Mouse (Mus musculus) telencephalon, adult 2 months (tissue): ENCODE results near the gene Ifitm7.
"Not testable (repeated sequence)": the region's sequence is repeated elsewhere in the genome, so short reads cannot be mapped to it uniquely, and the experiment has no call there.

ENCODE experiments used
- DNase-seq: peaks from one replicate; pipeline ENCODE4 v3.0.0-alpha.2; 2011; ENCODE audit warnings: low read depth, low spot score

Gene Ifitm7

GRCm38 (mm10) chr16:13986574-13987478 is at the start of gene Ifitm7, which contains the start of gene 2900011O08Rik:
Gene Ifitm7, minus strand, starts transcription at chr16:13986888.
Gene 2900011O08Rik, plus strand, starts transcription at chr16:13986604.
- peak; percentile 70 for DNase-seq

DNA sequence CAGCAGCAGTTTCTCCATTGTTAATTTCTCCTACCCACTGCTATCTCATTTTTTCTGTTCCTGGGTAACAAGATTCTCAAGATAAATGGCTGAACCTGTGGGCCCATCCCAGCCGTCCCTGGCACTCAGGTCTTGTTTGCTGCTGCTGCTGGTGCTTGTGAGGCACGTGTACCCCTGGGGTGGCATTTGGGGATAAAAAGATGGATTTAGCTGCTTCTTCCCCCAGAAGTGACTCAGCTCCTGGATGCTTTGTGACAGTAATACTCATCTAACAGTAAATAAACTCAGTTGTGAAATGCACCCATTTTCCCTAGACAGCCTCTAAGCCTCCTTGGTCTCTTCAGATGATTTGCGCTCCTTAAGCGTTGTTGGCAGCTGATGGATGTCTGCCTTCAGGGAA is 46.4 kb upstream of the Ifitm7 start:
- DNase-seq: no peak

GRCm38 (mm10) chr16:14030650-14031049 is 44.0 kb upstream of the Ifitm7 start:
- no peak for DNase-seq

- DNase-seq: peak; percentile 55
Measured at GRCm38 (mm10) chr16:14029851-14030250, 43.2 kb upstream of the Ifitm7 start.

GRCm38 (mm10) chr16:14029072-14029471 is 42.4 kb upstream of the Ifitm7 start:
- DNase-seq: peak; percentile 47

DNA sequence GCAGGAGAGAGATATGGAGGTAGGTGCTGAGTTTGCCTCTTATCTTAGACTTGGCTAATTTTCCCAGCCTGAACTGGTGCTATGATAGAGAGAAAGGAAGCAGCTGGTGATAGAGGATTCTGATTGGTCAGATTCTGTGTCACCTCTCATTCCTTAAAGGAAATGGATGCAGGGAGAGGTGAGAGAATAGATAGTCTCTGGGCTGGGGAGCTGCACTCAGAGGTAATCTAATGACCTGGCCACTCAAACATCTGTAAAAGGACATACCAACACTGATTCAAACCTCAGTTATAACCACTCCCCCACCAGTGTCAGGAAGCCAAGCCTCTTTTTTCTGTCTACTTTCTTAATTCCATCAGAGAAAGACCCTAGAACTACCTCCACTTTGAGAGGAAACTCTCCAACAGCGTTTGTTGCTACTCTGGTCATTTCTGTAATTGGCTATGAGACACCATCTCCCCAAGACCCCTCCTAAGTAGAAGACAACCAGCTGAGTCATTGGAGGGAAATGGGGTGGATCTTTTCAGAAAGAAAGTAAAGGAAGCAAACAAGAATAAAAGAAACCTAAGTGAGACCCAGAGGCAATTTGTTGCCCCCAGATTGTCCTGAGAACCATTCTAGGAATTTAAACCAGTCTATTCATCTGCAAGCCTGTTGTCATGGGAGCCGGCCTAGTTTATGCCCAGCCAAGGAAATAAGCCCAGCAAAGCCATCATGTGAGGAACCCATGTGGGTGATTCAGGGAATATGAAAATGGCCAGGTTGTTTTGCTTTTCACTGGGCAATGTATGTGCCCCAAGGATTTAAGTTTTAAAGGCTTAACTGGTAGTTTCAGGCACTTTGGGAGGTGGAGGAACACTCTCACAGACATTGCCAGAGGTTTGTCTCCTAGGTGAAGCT is 38.7 kb upstream of the Ifitm7 start:
- no peak for DNase-seq

GRCm38 (mm10) chr16:14021166-14021822 is 34.6 kb upstream of the Ifitm7 start:
- DNase-seq: no peak

GRCm38 (mm10) chr16:14017306-14017705 is 30.6 kb upstream of the Ifitm7 start:
- no peak for DNase-seq

- DNase-seq: no peak
Measured at GRCm38 (mm10) chr16:14009966-14010365, 23.3 kb upstream of the Ifitm7 start.

DNA sequence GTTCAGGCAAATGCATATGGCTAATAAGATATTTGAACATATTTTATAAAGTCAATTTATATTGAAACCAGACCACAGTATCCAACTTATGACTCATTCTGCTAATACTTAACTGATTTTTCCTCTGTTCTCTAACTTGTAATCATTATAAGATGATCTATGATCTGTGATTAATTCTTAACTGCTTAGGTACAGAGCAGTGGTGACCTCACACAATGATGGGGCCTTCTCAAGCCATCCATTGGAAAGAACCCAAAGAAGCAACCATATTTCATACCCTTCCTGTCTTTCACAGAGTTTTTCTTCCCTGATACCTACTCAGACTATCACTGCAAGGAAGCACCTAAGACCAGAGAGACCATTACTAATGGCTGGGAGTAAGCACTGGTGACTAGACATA is 22.0 kb upstream of the Ifitm7 start:
- no peak for DNase-seq

GRCm38 (mm10) chr16:14008081-14008480 is 21.4 kb upstream of the Ifitm7 start:
- no peak for DNase-seq

DNA sequence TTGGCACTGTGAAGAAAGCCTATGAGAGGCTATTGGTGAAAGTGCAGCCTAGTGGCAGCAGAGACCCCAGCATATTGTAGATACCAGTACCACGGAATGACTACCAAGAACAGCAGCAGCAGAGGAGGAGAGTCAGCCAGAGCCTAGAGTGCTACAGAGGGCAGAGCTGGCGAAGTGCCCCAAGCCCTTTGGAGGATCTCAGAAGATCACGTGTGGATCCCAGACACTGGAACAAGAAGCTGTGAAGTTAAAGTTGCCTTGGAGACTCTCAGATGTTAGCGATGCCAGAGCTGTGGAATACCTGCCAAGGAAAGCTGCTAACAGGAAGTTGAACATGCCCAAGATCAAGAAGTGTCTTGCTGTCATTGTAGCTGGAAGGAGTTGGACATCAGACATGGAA is 18.6 kb upstream of the Ifitm7 start:
- DNase-seq: no peak

GRCm38 (mm10) chr16:14004726-14005125 is 18.0 kb upstream of the Ifitm7 start:
- DNase-seq: no peak

DNA sequence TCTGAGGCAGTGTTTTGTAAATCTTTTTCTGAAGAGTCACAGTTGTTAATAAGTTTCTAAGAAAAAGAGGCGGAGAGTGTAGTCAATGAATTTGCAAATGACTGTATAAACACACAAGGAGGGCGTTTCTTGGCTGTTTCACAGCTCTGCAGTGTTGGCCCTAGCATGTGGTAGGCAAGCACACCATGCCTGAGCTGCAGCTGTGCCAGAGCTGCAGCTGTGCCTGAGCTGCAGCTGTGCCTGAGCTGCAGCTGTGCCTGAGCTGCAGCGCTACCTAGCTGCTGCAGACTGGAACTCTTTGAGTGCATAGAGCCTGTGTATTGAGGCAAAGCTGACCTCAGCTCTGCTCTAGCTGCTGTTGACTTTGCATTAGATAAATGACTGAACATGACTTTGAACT is 17.5 kb upstream of the Ifitm7 start:
- no peak for DNase-seq

DNA sequence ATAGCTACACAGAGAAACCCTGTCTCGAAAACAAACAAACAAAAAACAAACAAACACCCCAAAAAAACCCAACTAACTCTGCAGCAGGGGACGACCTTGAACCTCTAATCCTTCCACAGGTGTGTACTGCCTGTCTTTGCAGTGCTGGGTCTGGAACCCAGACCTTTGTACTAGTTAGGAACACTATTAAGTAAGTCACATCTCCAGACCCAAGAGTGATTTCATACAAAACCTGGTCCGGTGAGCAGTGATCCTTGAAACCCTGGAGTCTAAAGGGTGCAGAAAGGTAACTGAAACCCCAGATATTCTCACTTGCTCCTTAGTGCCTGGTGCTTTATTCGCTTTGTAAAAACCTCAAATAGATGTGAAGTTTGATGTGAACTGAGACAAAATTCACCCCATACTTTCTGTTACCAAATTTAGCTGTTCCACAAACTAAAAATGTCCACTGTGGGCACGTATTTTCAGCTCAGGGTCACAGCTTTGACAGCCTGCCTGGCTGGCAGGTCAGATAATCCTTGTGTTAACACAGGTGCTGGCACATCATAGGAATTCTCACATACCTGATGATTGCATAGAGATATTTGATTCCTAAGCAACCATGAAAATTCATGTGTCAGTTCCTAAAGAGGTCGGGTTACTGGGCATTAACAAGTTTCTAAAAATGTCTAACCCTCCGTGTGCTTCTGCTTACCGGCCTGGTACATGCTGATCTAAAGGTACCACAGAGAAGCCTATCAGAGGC is 16.9 kb upstream of the Ifitm7 start:
- no peak for DNase-seq

DNA sequence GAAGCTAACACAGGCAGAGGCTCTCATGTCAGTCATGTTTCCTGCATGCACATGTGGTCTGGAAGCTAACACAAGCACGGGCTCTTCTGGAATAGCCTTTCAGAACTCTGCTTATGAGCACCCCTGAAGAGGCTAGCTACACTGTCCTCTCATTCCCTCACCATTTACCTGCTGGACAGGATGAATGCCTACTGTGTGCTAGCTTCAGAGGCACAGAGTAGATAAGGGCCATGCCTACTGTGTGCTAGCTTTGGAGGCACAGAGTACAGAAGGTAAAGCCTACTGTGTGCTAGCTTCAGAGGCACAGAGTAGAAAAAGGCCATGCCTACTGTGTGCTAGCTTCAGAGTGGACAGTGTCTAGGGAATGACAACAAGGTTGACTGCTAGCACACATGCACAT is 7.8 kb upstream of the Ifitm7 start:
- no peak for DNase-seq

DNA sequence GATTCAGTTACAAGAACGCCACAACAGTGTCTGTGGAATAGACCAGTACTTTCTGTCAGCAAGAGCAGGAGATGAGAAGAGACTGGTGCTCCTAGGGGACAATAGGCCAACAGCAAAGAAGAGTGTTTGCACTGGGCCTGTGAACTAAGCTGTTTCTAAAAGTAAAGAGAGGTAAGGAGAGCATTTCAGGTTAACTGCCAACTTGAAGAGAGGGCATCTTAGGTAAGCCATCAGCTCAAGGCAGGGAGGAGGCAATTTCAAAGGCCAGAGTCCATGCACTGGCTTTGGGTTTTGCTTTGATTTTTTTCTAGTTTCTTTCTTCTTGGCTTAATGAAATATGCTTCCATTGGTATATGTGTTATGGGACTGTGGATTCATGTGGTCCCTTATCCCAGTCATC is 7.4 kb upstream of the Ifitm7 start:
- no peak for DNase-seq

- DNase-seq: no peak
Measured at GRCm38 (mm10) chr16:13992518-13993248, 6.0 kb upstream of the Ifitm7 start.

DNA sequence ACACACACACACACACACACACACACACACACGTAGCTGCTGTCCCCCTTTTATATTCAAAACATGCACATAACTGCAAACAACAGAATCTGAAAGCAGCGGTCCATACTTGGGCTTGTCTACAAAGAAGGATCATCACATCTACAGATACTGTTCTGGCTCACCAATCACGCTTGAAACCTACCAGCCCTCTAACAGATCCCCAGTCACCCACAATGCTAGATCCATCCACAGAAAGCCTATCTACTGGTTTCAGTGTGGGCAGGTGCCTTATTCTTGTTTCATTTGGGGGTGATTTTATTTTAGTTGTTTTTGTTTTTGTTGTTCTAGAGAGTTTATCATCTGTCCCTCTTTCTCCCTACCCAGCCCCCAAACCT is 503 bp downstream of the Ifitm7 start:
- DNase-seq: no peak

DNA sequence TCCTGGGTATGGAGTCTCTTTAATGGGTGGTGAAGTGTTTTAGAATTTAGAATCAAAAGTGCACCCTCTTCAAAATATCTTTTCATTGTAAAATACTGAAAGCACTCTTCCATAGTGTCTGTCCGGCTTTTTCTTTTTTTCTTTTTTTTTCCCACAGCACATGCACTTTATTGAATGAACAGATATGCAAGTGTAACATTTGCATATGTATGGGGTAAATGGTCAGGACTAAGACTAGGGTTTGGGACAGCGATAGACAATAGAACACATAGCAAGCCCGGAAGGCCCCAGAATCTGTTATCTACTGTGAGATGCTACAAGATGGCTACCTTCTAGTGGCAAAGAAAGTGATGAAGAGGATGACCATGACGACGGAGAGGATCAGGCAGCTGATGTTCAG is 3.5 kb downstream of the Ifitm7 start:
- DNase-seq: no peak

DNA sequence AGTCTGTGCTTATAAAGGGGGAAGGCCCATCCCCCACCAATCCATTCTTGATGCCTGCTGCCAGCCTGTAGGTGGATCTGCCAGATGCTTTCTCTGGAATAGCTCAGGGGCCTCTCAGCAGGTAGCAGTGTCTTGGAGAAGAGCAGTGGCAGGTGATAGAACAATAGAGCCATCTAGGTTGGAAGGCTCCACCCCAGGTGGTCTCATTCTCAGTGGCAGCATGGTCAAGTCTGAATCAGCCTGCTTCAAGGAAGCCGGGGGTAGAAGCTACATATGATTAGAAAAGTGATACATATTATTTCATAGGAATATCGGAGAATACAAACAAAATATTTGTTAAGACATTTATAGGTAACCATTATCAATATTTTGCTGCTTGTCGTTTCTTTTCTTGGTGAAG is 5.0 kb downstream of the Ifitm7 start:
- not testable (repeated sequence) for DNase-seq
